Mouse (Mus musculus): ENCODE measurements around the gene Gnai3. TPM values are rescaled to one million over a fixed set of nuclear protein-coding genes. Genes with fewer than 3 reads are reported as not detected.

Gene Gnai3
- total and polyA plus RNA-seq, 3 experiments: 54.1 to 145 (median 78.7) TPM

GRCm38 (mm10) chr3:108164807-108165206 is 18.9 kb upstream of the Gnai3 start (continued):
- TF ChIP-seq HCFC1 (IDR thresholded peaks at IDR 0.05; ENCODE audit: low read depth, low read length): no peak
- TF ChIP-seq MYC (IDR thresholded peaks at IDR 0.05; ENCODE audit: low read depth, low read length): no peak
- no peak for TF ChIP-seq KAT2A (IDR thresholded peaks at IDR 0.05; ENCODE audit: insufficient replicate concordance, low read length)
- peak; percentile 49; the same call in 1 of the 2 replicates for TF ChIP-seq SIN3A (IDR thresholded peaks at IDR 0.05; ENCODE audit: low read length)
- TF ChIP-seq GABPA (IDR thresholded peaks at IDR 0.05; ENCODE audit: insufficient replicate concordance, low read depth, low read length): no peak
- TF ChIP-seq JUN (IDR thresholded peaks at IDR 0.05; ENCODE audit: insufficient read depth, low read depth, low read length): no peak
- TF ChIP-seq USF1 (IDR thresholded peaks at IDR 0.05; ENCODE audit: low read depth, low read length): no peak
- no peak for TF ChIP-seq POLR2A (IDR thresholded peaks at IDR 0.05; ENCODE audit: low read depth, low read length)
- TF ChIP-seq TBP (conservative IDR thresholded peaks at IDR 0.05; ENCODE audit: low read depth, low read length): no peak
- TF ChIP-seq ETS1 (conservative IDR thresholded peaks at IDR 0.05; ENCODE audit: low read depth, low read length): no peak

DNA sequence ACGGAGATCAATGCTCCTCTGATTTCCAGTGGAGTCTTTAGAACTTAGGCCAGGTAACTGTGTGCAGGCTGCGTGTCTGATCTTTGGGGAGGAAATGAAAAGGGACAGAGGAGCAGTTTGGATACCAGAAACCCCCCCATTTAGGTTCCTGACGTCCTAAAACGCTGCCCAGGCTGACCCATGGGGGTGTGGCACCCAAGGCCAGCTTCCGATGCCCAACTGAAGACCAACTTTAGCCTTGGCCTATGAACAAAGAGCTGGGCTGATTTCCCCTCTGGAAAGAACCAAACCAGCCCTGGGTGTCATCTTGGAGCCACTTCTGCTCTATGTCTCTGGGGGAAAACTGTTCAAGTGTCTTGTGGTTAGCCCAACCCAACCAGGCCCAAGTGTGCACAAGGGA is 18.1 kb upstream of the Gnai3 start:
- Histone ChIP-seq H3K9ac (ENCODE audit: insufficient read depth, low read depth) (no peak overlapping the region), H3K79me2 (replicated peaks; ENCODE audit: control insufficient read depth, extremely low read depth, insufficient read depth, poor library complexity, severe bottlenecking) (no peaks in the 10 kb centered on the region), H3K9me3 (replicated peaks; ENCODE audit: low read length) (no peaks in the 10 kb centered on the region), H3K27me3 (replicated peaks) (peaks cover 14% of the 10 kb centered on the region), H3K4me1 (ENCODE audit: control insufficient read depth in 1 of 2, insufficient read depth in 2 of 2) (peaks cover 27 to 53% of the 10 kb centered on the region in 2 experiments), H3K27ac (ENCODE audit: insufficient read depth, low read depth) (no peak overlapping the region), H3K4me2 (ENCODE audit: insufficient read depth, low read depth, poor library complexity, severe bottlenecking) (no peak overlapping the region), H3K4me3 (replicated peaks in 1 of 3; ENCODE audit: low read depth in 2 of 3, low read length in 2 of 3, poor library complexity in 1 of 3) (no peak overlapping the region), H3K36me3 (replicated peaks in 1 of 2; ENCODE audit: control insufficient read depth in 1 of 2, insufficient read depth in 1 of 2, low read length in 1 of 2) (no peaks in the 10 kb centered on the region)
- dilution Hi-C loops (cut with MboI; ENCODE audit: extremely low pct_ligation_motif_present, extremely low pct_unique_long_range_greater_than_20kb, low sequenced_read_pairs) (no loop called here), in situ Hi-C loops (cut with MboI; ENCODE audit: low pct_ligation_motif_present, low pct_unique_long_range_greater_than_20kb, low sequenced_read_pairs) (loop anchor here (10.0 kb wide), 2 partner anchors 91 to 221 kb away; partner anchors contain the start of genes Psma5 and Psrc1)
- TF ChIP-seq SIN3A (IDR thresholded peaks at IDR 0.05; ENCODE audit: low read length) (no peak), CHD1 (IDR thresholded peaks at IDR 0.05; ENCODE audit: low read depth, low read length) (no peak), RCOR1 (conservative IDR thresholded peaks at IDR 0.05; ENCODE audit: low read depth, low read length) (no peak), UBTF (IDR thresholded peaks at IDR 0.05; ENCODE audit: low read depth, low read length) (no peak), MAZ (IDR thresholded peaks at IDR 0.05; ENCODE audit: low read depth, low read length) (no peak), USF1 (IDR thresholded peaks at IDR 0.05; ENCODE audit: low read depth, low read length) (no peak), TBP (conservative IDR thresholded peaks at IDR 0.05; ENCODE audit: low read depth, low read length) (no peak), GABPA (IDR thresholded peaks at IDR 0.05; ENCODE audit: insufficient replicate concordance, low read depth, low read length) (no peak), KAT2A (IDR thresholded peaks at IDR 0.05; ENCODE audit: insufficient replicate concordance, low read length) (no peak), USF2 (conservative IDR thresholded peaks at IDR 0.05; ENCODE audit: low read depth, low read length) (no peak)
- no peak for DNase-seq (ENCODE audit: extremely low read depth)

- no peak for DNase-seq (ENCODE audit: extremely low read depth)
- Histone ChIP-seq H3K79me2 (replicated peaks; ENCODE audit: control insufficient read depth, extremely low read depth, insufficient read depth, poor library complexity, severe bottlenecking) (no peaks in the 10 kb centered on the region), H3K27ac (ENCODE audit: insufficient read depth, low read depth) (no peak overlapping the region), H3K36me3 (replicated peaks in 1 of 2; ENCODE audit: control insufficient read depth in 1 of 2, insufficient read depth in 1 of 2, low read length in 1 of 2) (no peaks in the 10 kb centered on the region), H3K27me3 (replicated peaks) (peaks cover 19% of the 10 kb centered on the region), H3K9ac (ENCODE audit: insufficient read depth, low read depth) (no peak overlapping the region), H3K9me3 (replicated peaks; ENCODE audit: low read length) (no peaks in the 10 kb centered on the region), H3K4me1 (ENCODE audit: control insufficient read depth in 1 of 2, insufficient read depth in 2 of 2) (peaks cover under 1 to 4% of the 10 kb centered on the region in 2 experiments; a peak in 2 of 4 replicates), H3K4me3 (replicated peaks in 1 of 3; ENCODE audit: low read depth in 2 of 3, low read length in 2 of 3, poor library complexity in 1 of 3) (no peak overlapping the region), H3K4me2 (ENCODE audit: insufficient read depth, low read depth, poor library complexity, severe bottlenecking) (no peak overlapping the region)
- dilution Hi-C loops (cut with MboI; ENCODE audit: extremely low pct_ligation_motif_present, extremely low pct_unique_long_range_greater_than_20kb, low sequenced_read_pairs): no loop called here
- in situ Hi-C loops (cut with MboI; ENCODE audit: low pct_ligation_motif_present, low pct_unique_long_range_greater_than_20kb, low sequenced_read_pairs): no loop called here
- TF ChIP-seq CHD1 (IDR thresholded peaks at IDR 0.05; ENCODE audit: low read depth, low read length) (no peak), KAT2A (IDR thresholded peaks at IDR 0.05; ENCODE audit: insufficient replicate concordance, low read length) (no peak), RAD21 (IDR thresholded peaks at IDR 0.05; ENCODE audit: low read depth, low read length) (no peak), ZNF384 (IDR thresholded peaks at IDR 0.05; ENCODE audit: low read depth, low read length) (no peak)
Observed at GRCm38 (mm10) chr3:108158383-108159037, 12.6 kb upstream of the Gnai3 start.
